Mouse (Mus musculus): ENCODE results near the gene Foxp1.

DNA sequence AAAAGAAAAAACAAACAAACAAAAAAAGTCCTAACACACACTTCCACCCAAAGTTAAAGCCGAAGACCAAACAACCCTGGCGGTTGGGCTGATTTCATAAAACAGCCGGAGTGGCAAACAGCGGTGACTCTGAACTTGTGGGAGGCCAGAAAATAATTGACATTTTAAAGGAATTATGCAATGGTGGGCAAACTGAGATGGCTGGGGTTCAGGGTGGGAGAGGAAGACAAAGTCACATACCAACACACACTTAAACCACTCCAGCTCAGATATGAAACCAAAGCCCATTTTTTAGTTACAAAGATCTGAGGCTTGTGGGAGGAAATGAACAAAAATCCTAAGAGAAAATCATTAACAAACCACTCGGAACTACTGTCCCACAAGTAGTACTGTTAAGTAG is 17.6 kb upstream of the Foxp1 start:
- TF ChIP-seq GATA1 (IDR thresholded peaks at IDR 0.05; ENCODE audit: borderline replicate concordance, low read length) (no peak), FLI1 (IDR thresholded peaks at IDR 0.05; ENCODE audit: low read length) (no peak)
